Mouse (Mus musculus): Measurements from ENCODE around the gene 9530077C05Rik. TPM values are rescaled to one million over a fixed set of nuclear protein-coding genes. Genes with fewer than 3 reads are reported as not detected.
A peak's percentile ranks its signal among the peaks of the same experiment; 100 is the strongest.

Gene 9530077C05Rik
- total and polyA plus RNA-seq, 2 experiments: 0.07 to 0.18 TPM

DNA sequence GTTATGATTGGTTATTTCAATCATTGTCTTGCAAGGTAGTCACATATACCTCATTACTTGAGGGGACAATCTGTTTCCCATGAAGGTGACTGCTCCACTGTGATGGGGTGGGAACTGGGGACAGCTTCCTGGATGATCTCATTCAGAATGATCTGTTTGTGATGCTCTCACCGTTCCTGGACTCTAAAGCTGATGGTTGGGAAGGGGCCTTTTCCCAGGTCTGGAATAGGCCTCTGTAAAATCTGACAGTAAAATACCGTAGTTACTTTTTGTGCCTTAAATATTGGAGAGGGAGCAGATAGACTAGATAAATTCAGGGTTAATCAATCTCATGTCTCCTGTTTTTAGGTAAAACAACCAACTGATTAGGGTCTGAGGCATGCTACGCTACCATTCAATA, 58.3 kb downstream of the 9530077C05Rik start, which contains the start of gene Rp9:
Gene Rp9, minus strand, starts transcription at position 101 of the 400 bp plus-strand sequence.
- Histone ChIP-seq H3K4me1 (ENCODE audit: control insufficient read depth, insufficient read depth, low read length) (no peaks in the 10 kb centered on the region), H3K4me3 (ENCODE audit: insufficient read depth, low read depth, low read length) (peak within 1 kb of the TSS; percentile 55; the same call in 1 of the 2 replicates), H3K27me3 (ENCODE audit: control insufficient read depth, insufficient read depth, low read length) (no peaks in the 10 kb centered on the region), H3K27ac (replicated peaks; ENCODE audit: insufficient read depth, low read depth, low read length) (no peak within 1 kb of the TSS), H3K36me3 (ENCODE audit: control insufficient read depth, insufficient read depth, low read length) (no peaks in the 10 kb centered on the region), H3K9ac (ENCODE audit: low read depth, low read length) (no peak within 1 kb of the TSS; the same call in 1 of the 2 replicates), H3K79me2 (ENCODE audit: control insufficient read depth, insufficient read depth, low read length) (peaks cover 10% of the 10 kb centered on the region; the same call in 1 of the 2 replicates)
- TF ChIP-seq CTCF (IDR thresholded peaks at IDR 0.05; ENCODE audit: low read depth, low read length): no peak
- no peak for TF ChIP-seq POLR2A (IDR thresholded peaks at IDR 0.05; ENCODE audit: extremely low read depth, insufficient read depth, low read length)
- WGBS: 92% methylated on average over 3 of the region's 3 CpGs
- no peak for DNase-seq (ENCODE audit: extremely low read depth, low read depth, low spot score)

DNA sequence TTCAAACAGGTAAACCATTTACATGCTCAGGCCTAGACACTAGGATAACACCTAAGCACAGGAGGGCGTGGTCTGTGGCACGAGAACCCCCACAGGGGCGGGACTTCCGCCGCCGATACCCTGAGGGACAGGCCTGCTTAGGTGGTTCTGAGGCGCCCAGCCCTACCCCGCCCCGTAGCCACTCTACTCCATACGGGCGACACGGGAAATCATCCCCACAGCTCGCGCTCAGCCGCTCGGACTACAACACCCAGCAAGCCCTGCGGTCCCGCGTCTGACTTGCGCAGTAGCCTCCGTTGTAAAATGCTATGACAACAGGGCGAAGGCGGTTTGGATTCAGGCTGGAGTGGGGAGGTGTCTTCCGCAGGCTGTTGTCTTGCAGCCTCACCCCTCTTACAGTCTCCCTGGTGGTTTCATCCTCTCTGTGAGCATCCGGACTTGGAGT, 64.1 kb downstream of the 9530077C05Rik start, which contains the start of gene Bbs9:
Gene Bbs9, plus strand, starts transcription at position 292 of the 445 bp plus-strand sequence.
- H3K4me3 ChIP-seq (ENCODE audit: insufficient read depth, low read depth, low read length): peak within 1 kb of the TSS; percentile 47
- peak within 1 kb of the TSS; percentile 50 for H3K9ac ChIP-seq (ENCODE audit: low read depth, low read length)
- H3K36me3 ChIP-seq (ENCODE audit: control insufficient read depth, insufficient read depth, low read length): no peaks in the 10 kb centered on the region
- no peaks in the 10 kb centered on the region for H3K27me3 ChIP-seq (ENCODE audit: control insufficient read depth, insufficient read depth, low read length)
- TF ChIP-seq POLR2A (IDR thresholded peaks at IDR 0.05; ENCODE audit: extremely low read depth, insufficient read depth, low read length): no peak
- no peak for TF ChIP-seq CTCF (IDR thresholded peaks at IDR 0.05; ENCODE audit: low read depth, low read length)
- peak; percentile 92 for DNase-seq (ENCODE audit: extremely low read depth, low read depth, low spot score)
- no peaks in the 10 kb centered on the region; the same call in 1 of the 2 replicates for H3K4me1 ChIP-seq (ENCODE audit: control insufficient read depth, insufficient read depth, low read length)
- no peaks in the 10 kb centered on the region for H3K79me2 ChIP-seq (ENCODE audit: control insufficient read depth, insufficient read depth, low read length)
- under 1% methylated on average over 25 of the region's 25 CpGs for WGBS
- peak within 1 kb of the TSS; percentile 16; the same call in 1 of the 2 replicates for H3K27ac ChIP-seq (replicated peaks; ENCODE audit: insufficient read depth, low read depth, low read length)

- Histone ChIP-seq H3K4me1 (ENCODE audit: control insufficient read depth, insufficient read depth, low read length) (no peaks in the 10 kb centered on the region; the same call in 1 of the 2 replicates), H3K79me2 (ENCODE audit: control insufficient read depth, insufficient read depth, low read length) (no peaks in the 10 kb centered on the region), H3K27me3 (ENCODE audit: control insufficient read depth, insufficient read depth, low read length) (no peaks in the 10 kb centered on the region), H3K4me3 (ENCODE audit: insufficient read depth, low read depth, low read length) (peak overlapping the region; percentile 47), H3K9ac (ENCODE audit: low read depth, low read length) (peak overlapping the region; percentile 50), H3K36me3 (ENCODE audit: control insufficient read depth, insufficient read depth, low read length) (no peaks in the 10 kb centered on the region), H3K27ac (replicated peaks; ENCODE audit: insufficient read depth, low read depth, low read length) (no peak overlapping the region)
- TF ChIP-seq CTCF (IDR thresholded peaks at IDR 0.05; ENCODE audit: low read depth, low read length): no peak
- TF ChIP-seq POLR2A (IDR thresholded peaks at IDR 0.05; ENCODE audit: extremely low read depth, insufficient read depth, low read length): no peak
- WGBS: 7% methylated on average over 10 of the region's 10 CpGs
- DNase-seq (ENCODE audit: extremely low read depth, low read depth, low spot score): peak; percentile 31
Observed at GRCm38 (mm10) chr9:22476265-22476664, 65.0 kb downstream of the 9530077C05Rik start.

DNA sequence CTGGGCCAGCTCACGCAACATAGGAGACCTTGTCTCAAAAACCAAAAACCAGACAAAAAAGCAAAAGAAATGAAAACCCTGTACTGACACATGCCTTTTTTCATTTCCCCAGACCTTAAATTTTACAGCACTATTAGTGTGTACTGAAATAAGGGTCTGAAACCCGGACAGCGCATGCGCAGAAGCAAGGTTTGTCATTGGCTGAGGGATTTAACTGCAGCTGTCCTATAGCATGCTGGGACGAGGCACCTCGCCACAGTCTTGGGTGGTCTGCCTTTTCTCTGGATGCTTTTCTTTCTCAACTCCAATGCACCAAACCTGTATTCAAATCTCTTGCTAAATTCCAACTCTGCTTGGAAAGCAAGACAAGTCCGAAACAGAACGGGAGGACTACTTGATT, 67.6 kb downstream of the 9530077C05Rik start:
- H3K4me1 ChIP-seq (ENCODE audit: control insufficient read depth, insufficient read depth, low read length): no peaks in the 10 kb centered on the region; the same call in 1 of the 2 replicates
- no peak for TF ChIP-seq CTCF (IDR thresholded peaks at IDR 0.05; ENCODE audit: low read depth, low read length)
- TF ChIP-seq POLR2A (IDR thresholded peaks at IDR 0.05; ENCODE audit: extremely low read depth, insufficient read depth, low read length): no peak
- no peak overlapping the region for H3K27ac ChIP-seq (replicated peaks; ENCODE audit: insufficient read depth, low read depth, low read length)
- no peaks in the 10 kb centered on the region for H3K79me2 ChIP-seq (ENCODE audit: control insufficient read depth, insufficient read depth, low read length)
- DNase-seq (ENCODE audit: extremely low read depth, low read depth, low spot score): no peak
- no peak overlapping the region for H3K4me3 ChIP-seq (ENCODE audit: insufficient read depth, low read depth, low read length)
- no peaks in the 10 kb centered on the region for H3K27me3 ChIP-seq (ENCODE audit: control insufficient read depth, insufficient read depth, low read length)
- WGBS: 96% methylated on average over 8 of the region's 8 CpGs
- H3K36me3 ChIP-seq (ENCODE audit: control insufficient read depth, insufficient read depth, low read length): no peaks in the 10 kb centered on the region
- H3K9ac ChIP-seq (ENCODE audit: low read depth, low read length): no peak overlapping the region

GRCm38 (mm10) chr9:22483866-22484561, 72.7 kb downstream of the 9530077C05Rik start:
- no peak for DNase-seq (ENCODE audit: extremely low read depth, low read depth, low spot score)
- Histone ChIP-seq H3K4me3 (ENCODE audit: insufficient read depth, low read depth, low read length) (no peak overlapping the region), H3K9ac (ENCODE audit: low read depth, low read length) (no peak overlapping the region), H3K36me3 (ENCODE audit: control insufficient read depth, insufficient read depth, low read length) (no peaks in the 10 kb centered on the region), H3K79me2 (ENCODE audit: control insufficient read depth, insufficient read depth, low read length) (no peaks in the 10 kb centered on the region), H3K27me3 (ENCODE audit: control insufficient read depth, insufficient read depth, low read length) (no peaks in the 10 kb centered on the region), H3K27ac (replicated peaks; ENCODE audit: insufficient read depth, low read depth, low read length) (no peak overlapping the region), H3K4me1 (ENCODE audit: control insufficient read depth, insufficient read depth, low read length) (no peaks in the 10 kb centered on the region)
- no peak for TF ChIP-seq POLR2A (IDR thresholded peaks at IDR 0.05; ENCODE audit: extremely low read depth, insufficient read depth, low read length)
- TF ChIP-seq CTCF (IDR thresholded peaks at IDR 0.05; ENCODE audit: low read depth, low read length): no peak
- WGBS: 96% methylated on average over 8 of the region's 8 CpGs
